Mouse (Mus musculus) stomach, postnatal 0 days (tissue): ENCODE data around the gene Psme3.

Source experiments
- CTCF ChIP-seq: IDR thresholded peaks from 2 replicates; pipeline ENCODE4 v1.5.1; 2016; ENCODE audit warnings: antibody characterized with exemption, low read depth, mild to moderate bottlenecking, moderate library complexity
- EP300 ChIP-seq: optimal IDR thresholded peaks from 2 replicates; pipeline ENCODE3; 2016; ENCODE audit warnings: antibody characterized with exemption

DNA sequence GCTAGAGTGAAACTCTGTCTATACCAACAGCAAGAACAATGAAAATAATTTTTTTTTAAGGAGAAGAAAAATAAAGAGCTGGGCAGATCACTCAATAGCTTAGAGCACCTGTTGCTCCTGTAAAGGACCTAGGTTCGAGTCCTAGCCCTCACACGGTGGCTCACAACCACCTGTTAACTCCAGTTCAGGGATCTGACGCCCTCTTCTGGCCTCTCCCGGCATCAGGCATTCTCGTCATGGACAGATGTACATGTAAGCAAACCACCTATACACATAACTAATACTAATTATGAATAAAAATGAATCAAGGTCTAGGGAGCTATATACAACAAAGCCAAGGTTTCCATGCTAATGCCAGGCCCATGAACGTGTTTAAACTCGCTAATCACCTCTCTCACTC is 15.1 kb upstream of the Psme3 start:
- peak; percentile 56 for TF ChIP-seq CTCF
- TF ChIP-seq EP300: no peak
